Mouse (Mus musculus): ENCODE measurements around the gene Rbp1. TPM values are rescaled to one million over a fixed set of nuclear protein-coding genes. Genes with fewer than 3 reads are reported as not detected.

The Rbp1 gene
- total RNA-seq, 1 experiment from 2014 or later, result 6.4 TPM

- no peak for ATAC-seq (replicated peaks in 1 of 2; ENCODE audit: insufficient read depth in 1 of 2, low FRiP score in 2 of 2, low TSS enrichment in 1 of 2, low read depth in 1 of 2, poor library complexity in 2 of 2, severe bottlenecking in 2 of 2)
Observed at GRCm38 (mm10) chr9:98420666-98421065, 2.1 kb upstream of the Rbp1 start.

- ATAC-seq (replicated peaks in 1 of 2; ENCODE audit: insufficient read depth in 1 of 2, low FRiP score in 2 of 2, low TSS enrichment in 1 of 2, low read depth in 1 of 2, poor library complexity in 2 of 2, severe bottlenecking in 2 of 2), result no peak
Observed at GRCm38 (mm10) chr9:98421903-98422302, 858 bp upstream of the Rbp1 start.

- no peak for ATAC-seq (replicated peaks in 1 of 2; ENCODE audit: insufficient read depth in 1 of 2, low FRiP score in 2 of 2, low TSS enrichment in 1 of 2, low read depth in 1 of 2, poor library complexity in 2 of 2, severe bottlenecking in 2 of 2)
Observed at GRCm38 (mm10) chr9:98423691-98424090, 930 bp downstream of the Rbp1 start.

GRCm38 (mm10) chr9:98424291-98424690, 1.5 kb downstream of the Rbp1 start:
- no peak for ATAC-seq (replicated peaks in 1 of 2; ENCODE audit: insufficient read depth in 1 of 2, low FRiP score in 2 of 2, low TSS enrichment in 1 of 2, low read depth in 1 of 2, poor library complexity in 2 of 2, severe bottlenecking in 2 of 2)

- peak; percentile 73 to 74 for ATAC-seq (replicated peaks in 1 of 2; ENCODE audit: insufficient read depth in 1 of 2, low FRiP score in 2 of 2, low TSS enrichment in 1 of 2, low read depth in 1 of 2, poor library complexity in 2 of 2, severe bottlenecking in 2 of 2)
Observed at GRCm38 (mm10) chr9:98424725-98425210, 2.0 kb downstream of the Rbp1 start.

- ATAC-seq (replicated peaks in 1 of 2; ENCODE audit: insufficient read depth in 1 of 2, low FRiP score in 2 of 2, low TSS enrichment in 1 of 2, low read depth in 1 of 2, poor library complexity in 2 of 2, severe bottlenecking in 2 of 2), result 0 out of 4 replicates have a peak, but pooled peaks of 1 of the 2 experiments have one; percentile 15
Observed at GRCm38 (mm10) chr9:98425351-98425880, 2.7 kb downstream of the Rbp1 start.

- ATAC-seq (replicated peaks in 1 of 2; ENCODE audit: insufficient read depth in 1 of 2, low FRiP score in 2 of 2, low TSS enrichment in 1 of 2, low read depth in 1 of 2, poor library complexity in 2 of 2, severe bottlenecking in 2 of 2), result no peak
Observed at GRCm38 (mm10) chr9:98427906-98428517, 5.3 kb downstream of the Rbp1 start.

- ATAC-seq (replicated peaks in 1 of 2; ENCODE audit: insufficient read depth in 1 of 2, low FRiP score in 2 of 2, low TSS enrichment in 1 of 2, low read depth in 1 of 2, poor library complexity in 2 of 2, severe bottlenecking in 2 of 2), result no peak
Observed at GRCm38 (mm10) chr9:98428783-98429182, 6.0 kb downstream of the Rbp1 start.

GRCm38 (mm10) chr9:98429806-98430205, 7.0 kb downstream of the Rbp1 start:
- no peak for ATAC-seq (replicated peaks in 1 of 2; ENCODE audit: insufficient read depth in 1 of 2, low FRiP score in 2 of 2, low TSS enrichment in 1 of 2, low read depth in 1 of 2, poor library complexity in 2 of 2, severe bottlenecking in 2 of 2)

GRCm38 (mm10) chr9:98430528-98430927, 7.8 kb downstream of the Rbp1 start:
- ATAC-seq (replicated peaks in 1 of 2; ENCODE audit: insufficient read depth in 1 of 2, low FRiP score in 2 of 2, low TSS enrichment in 1 of 2, low read depth in 1 of 2, poor library complexity in 2 of 2, severe bottlenecking in 2 of 2), result no peak

GRCm38 (mm10) chr9:98433021-98433420, 10.3 kb downstream of the Rbp1 start:
- no peak for ATAC-seq (replicated peaks in 1 of 2; ENCODE audit: insufficient read depth in 1 of 2, low FRiP score in 2 of 2, low TSS enrichment in 1 of 2, low read depth in 1 of 2, poor library complexity in 2 of 2, severe bottlenecking in 2 of 2)

- ATAC-seq (replicated peaks in 1 of 2; ENCODE audit: insufficient read depth in 1 of 2, low FRiP score in 2 of 2, low TSS enrichment in 1 of 2, low read depth in 1 of 2, poor library complexity in 2 of 2, severe bottlenecking in 2 of 2), result no peak
Observed at GRCm38 (mm10) chr9:98433956-98434588, 11.3 kb downstream of the Rbp1 start.

- ATAC-seq (replicated peaks in 1 of 2; ENCODE audit: insufficient read depth in 1 of 2, low FRiP score in 2 of 2, low TSS enrichment in 1 of 2, low read depth in 1 of 2, poor library complexity in 2 of 2, severe bottlenecking in 2 of 2), result no peak
Observed at GRCm38 (mm10) chr9:98437819-98438218, 15.1 kb downstream of the Rbp1 start.

GRCm38 (mm10) chr9:98439091-98439490, 16.3 kb downstream of the Rbp1 start:
- ATAC-seq (replicated peaks in 1 of 2; ENCODE audit: insufficient read depth in 1 of 2, low FRiP score in 2 of 2, low TSS enrichment in 1 of 2, low read depth in 1 of 2, poor library complexity in 2 of 2, severe bottlenecking in 2 of 2), result no peak

GRCm38 (mm10) chr9:98442638-98443037, 19.9 kb downstream of the Rbp1 start:
- ATAC-seq (replicated peaks in 1 of 2; ENCODE audit: insufficient read depth in 1 of 2, low FRiP score in 2 of 2, low TSS enrichment in 1 of 2, low read depth in 1 of 2, poor library complexity in 2 of 2, severe bottlenecking in 2 of 2), result peak; percentile 69 to 80

GRCm38 (mm10) chr9:98445359-98446149, 22.8 kb downstream of the Rbp1 start:
- ATAC-seq (replicated peaks in 1 of 2; ENCODE audit: insufficient read depth in 1 of 2, low FRiP score in 2 of 2, low TSS enrichment in 1 of 2, low read depth in 1 of 2, poor library complexity in 2 of 2, severe bottlenecking in 2 of 2), result no peak

- ATAC-seq (replicated peaks in 1 of 2; ENCODE audit: insufficient read depth in 1 of 2, low FRiP score in 2 of 2, low TSS enrichment in 1 of 2, low read depth in 1 of 2, poor library complexity in 2 of 2, severe bottlenecking in 2 of 2), result no peak
Observed at GRCm38 (mm10) chr9:98450976-98451375, 28.2 kb downstream of the Rbp1 start.

- no peak for ATAC-seq (replicated peaks in 1 of 2; ENCODE audit: insufficient read depth in 1 of 2, low FRiP score in 2 of 2, low TSS enrichment in 1 of 2, low read depth in 1 of 2, poor library complexity in 2 of 2, severe bottlenecking in 2 of 2)
Observed at GRCm38 (mm10) chr9:98466709-98467108, 43.9 kb downstream of the Rbp1 start.

All from hematopoietic stem cell, adult 5-6 weeks (primary cell).